Mouse (Mus musculus): ENCODE measurements around the gene Dync1i2. TPM values are rescaled to one million over a fixed set of nuclear protein-coding genes. Genes with fewer than 3 reads are reported as not detected.

Dync1i2 gene
- 20.7 and 21.5 TPM in 2 replicates for polyA plus RNA-seq (2012; rRNA removed)

DNA sequence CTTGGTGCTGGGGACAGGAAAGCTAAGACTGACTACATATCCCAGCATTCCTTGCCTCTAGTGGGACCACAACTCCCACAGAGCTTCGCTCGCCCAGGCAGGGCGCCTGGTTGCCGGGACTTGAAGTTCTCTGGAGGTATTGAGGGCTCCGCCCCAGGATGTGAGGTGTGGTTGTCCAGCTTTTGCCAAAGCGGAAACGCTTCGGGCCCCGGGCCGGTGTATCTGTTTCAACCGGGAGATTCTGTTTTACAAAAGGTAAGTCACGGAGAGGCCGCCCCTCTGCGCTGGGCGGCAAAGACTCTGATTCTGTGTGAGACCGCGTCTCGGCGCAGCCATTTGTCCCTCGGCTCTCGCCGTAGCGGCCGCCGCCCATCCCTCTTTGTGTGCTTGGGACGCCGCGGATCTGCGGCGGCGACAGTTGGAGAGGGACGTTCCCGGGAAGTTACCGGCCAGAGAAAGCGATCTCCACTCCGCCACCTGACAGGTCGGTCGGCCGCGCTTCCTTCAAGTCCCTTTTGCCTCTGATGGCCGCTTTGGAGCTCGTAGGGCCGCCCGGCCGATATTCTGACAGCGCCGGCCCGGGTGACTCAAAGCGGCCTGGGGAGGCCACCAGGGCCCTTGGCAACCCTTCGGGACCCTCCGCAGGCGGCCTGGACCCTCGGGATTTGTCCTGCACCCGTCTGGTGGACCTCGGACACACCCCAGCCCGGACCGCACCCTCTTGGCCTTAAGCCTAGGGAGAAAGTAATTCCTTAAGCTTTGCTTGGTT is at the start of gene Dync1i2:
Gene Dync1i2, plus strand, starts transcription at position 116 of the 769 bp plus-strand sequence.
- WGBS: under 1% methylated on average over 57 of the region's 57 CpGs
- peak; percentile 86 for DNase-seq (ENCODE audit: low read depth, low spot score)

DNA sequence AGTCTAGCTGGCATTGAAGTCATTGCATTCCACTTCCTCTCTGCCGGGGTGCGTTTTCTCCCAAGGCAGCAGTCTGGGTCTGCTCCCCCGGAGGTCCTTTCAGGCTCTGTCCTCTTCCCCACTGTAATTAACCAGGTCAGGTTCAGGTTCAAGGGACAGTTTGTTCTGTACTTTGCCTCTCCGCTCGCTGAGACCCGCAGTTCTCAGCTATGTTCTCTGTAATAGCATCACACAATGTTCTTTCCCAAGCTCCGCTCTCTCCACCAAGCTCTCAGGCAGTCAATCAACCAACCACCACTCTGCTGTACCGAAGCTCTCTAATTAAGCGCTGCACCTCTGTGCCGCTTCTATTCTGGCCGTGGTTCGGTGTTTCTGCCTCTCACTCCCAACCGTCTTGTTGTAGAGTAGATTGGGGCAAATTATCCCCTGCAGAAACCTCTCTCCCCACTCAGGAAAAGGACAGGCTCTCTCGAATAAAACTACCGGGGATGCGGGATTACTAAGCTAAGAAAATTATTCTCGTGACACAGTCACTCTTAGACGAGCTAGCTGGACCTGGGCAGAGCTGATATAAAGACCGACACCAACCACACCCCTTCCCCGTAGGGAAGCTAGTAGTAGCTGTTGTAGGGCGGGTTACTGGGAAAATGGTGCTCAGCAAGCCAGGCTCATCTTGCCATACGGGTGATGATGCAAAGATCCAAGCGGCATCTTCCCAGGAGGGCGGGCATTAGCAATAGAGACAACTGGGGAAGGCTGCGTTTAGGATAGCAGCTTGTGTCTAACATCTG is 48.5 kb upstream of the Dync1i2 start:
- no peak for DNase-seq (ENCODE audit: low read depth, low spot score)
- WGBS: 79% methylated on average over 25 of the region's 25 CpGs

DNA sequence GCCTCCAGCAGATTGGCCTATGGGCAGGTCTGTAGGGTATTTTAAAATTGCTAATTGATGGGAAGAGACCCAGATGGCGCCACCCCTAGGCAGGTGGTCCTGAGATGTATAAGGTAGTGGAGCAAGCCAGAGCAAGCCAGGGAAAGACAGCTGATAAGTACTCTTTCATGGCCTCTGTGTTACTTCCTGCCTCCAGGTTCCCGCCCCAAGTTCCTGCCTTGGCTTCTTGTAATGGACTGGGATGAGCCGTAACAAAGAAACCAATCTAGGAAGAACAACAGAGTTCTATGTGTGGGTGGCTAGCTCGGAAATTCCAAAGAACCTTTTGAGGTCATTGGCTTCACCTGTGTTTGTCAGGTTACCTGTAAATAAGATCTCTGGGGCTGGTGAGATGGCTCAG is 44.3 kb upstream of the Dync1i2 start:
- no peak for DNase-seq (ENCODE audit: low read depth, low spot score)
- WGBS: 67% methylated on average over 4 of the region's 4 CpGs

DNA sequence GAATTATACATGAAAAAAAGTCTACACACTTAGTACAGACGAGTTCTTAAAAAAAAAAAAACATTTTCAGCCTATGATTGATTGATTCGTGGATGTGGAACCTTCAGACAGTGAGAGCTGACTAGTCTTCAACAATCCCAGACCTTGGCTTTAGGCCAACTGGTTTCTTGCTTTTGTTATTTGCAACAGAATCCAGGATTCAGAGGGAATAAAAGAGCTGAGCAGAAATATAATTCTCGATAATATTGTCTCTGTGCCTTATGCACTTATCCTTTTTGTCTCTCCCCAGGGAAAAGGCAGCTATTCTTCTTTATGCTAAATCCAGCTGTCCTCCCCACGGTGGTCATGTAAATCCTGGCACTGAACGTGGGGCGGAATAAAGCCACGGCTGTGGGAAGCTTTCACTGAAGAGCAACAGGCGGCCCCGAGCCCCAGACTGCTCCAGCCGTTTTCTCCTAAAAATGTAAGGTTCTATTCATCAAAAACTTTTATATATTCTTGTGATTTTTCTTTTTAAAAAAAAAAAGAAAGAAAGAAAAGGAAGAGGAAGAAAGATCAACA is 43.0 kb upstream of the Dync1i2 start:
- 56% methylated on average over 10 of the region's 10 CpGs for WGBS
- no peak for DNase-seq (ENCODE audit: low read depth, low spot score)

- WGBS: 62% methylated on average over 3 of the region's 3 CpGs
- no peak for DNase-seq (ENCODE audit: low read depth, low spot score)
Observed at GRCm38 (mm10) chr2:71173031-71173430, 38.5 kb upstream of the Dync1i2 start.

DNA sequence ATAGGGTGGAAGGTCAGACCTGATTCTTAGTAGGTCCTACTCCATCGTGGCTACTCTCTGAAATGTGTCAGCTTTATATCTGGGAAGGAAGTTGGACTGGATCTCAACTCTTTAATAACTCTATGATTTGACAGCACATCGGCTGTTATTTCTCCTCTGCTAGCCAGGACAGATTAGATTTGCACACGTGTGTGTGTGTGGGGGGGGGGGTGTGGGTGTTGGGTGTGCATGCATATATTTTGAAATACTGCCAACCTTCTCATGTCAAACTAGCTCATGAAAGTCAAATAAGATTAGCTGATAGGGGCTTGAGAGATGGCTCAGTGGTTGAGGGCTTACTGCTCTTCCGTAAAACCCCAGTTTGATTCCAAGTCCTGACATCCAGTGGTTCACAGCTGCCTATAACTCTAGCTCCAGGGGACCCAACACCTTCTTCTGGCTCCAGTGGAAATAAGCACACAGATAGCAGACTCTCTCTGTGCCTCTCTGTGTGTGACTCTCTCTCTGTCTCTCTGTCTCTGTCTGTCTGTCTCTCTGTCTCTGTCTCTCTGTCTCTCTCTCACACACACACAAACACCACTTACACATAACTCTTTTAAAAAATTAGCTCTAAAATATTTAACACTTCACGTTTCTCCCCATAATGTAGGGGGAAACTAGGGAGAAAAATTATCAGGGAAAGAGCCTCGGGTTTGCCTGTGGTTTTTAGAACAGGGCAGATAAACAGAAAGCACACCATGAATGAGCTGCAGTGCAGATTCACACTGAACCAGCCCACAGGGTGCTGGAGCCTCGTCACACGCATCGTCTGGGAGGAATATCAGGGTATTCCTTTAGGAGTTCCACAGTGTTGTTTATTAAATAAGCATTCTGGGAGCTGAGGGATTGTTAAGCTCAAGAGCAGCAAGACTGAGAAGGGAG is 34.9 kb upstream of the Dync1i2 start:
- no peak for DNase-seq (ENCODE audit: low read depth, low spot score)
- 48% methylated on average over 9 of the region's 9 CpGs for WGBS

DNA sequence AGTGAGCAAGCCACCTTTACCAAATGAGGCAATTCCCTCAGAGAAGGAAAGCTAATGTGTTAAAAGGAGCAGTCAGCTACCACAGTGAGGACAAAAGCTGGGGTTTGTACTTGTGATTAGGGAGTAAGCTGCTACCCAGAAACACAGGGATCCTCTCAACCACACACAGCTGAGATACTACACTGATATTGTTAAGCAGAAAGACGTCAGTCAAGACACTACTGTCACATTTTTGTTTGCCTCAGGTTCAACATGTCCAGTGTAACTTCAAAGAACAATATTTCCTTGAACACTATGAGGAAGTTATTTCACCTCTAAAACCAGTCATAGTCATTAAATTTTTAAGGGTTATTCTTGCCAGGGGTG is 34.3 kb upstream of the Dync1i2 start:
- 38% methylated on average over 1 of the region's 1 CpGs for WGBS
- no peak for DNase-seq (ENCODE audit: low read depth, low spot score)

- no peak for DNase-seq (ENCODE audit: low read depth, low spot score)
- 100% methylated on average over 1 of the region's 1 CpGs for WGBS
Observed at GRCm38 (mm10) chr2:71177760-71178159, 33.7 kb upstream of the Dync1i2 start.

DNA sequence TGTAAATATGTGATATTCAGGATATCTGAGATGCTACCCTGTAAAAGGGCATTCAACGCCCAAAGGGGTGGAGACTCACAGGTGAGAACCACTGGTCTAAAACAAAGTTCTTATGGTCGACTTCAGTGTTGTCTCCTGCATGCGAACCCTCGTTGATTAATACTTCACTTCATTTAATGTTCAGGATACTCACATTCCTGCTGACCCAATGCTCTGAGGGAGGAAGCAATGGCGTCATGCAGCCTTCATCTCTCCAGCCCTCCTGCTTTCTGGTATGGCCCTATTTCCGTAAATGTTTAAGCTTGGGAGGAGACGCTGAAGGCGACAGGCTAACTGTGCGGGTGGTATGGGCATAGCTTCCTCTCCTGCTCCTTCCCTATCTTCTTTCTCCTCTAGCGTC is 31.8 kb upstream of the Dync1i2 start:
- 78% methylated on average over 10 of the region's 10 CpGs for whole genome bisulfite sequencing
- no peak for DNase-seq (ENCODE audit: low read depth, low spot score)

- DNase-seq (ENCODE audit: low read depth, low spot score): no peak
- 44% methylated on average over 8 of the region's 8 CpGs for WGBS
Observed at GRCm38 (mm10) chr2:71180566-71181217, 30.8 kb upstream of the Dync1i2 start.

DNA sequence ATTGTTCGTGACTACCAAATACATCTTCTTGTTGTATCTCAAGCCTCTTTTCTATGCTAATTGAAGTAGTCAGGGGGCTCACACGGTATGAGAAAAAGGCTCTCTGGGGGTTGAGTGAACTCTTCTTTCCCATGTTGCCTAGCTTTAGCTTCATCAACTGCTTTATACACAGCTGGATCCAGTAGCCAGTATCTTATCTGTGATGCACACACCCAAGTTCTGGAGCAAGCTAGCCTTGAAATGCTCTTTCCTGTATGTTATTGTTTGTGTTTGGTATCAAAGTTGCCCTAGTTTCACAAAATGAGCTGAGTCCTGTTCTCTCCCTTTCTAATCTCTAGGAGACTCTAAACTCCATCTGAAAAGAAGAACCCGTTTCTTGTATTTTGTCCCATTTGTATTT is 23.6 kb upstream of the Dync1i2 start:
- no peak for DNase-seq (ENCODE audit: low read depth, low spot score)
- 73% methylated on average over 3 of the region's 3 CpGs for WGBS

- 28% methylated on average over 2 of the region's 2 CpGs for WGBS
- no peak for DNase-seq (ENCODE audit: low read depth, low spot score)
Observed at GRCm38 (mm10) chr2:71188861-71189260, 22.6 kb upstream of the Dync1i2 start.

DNA sequence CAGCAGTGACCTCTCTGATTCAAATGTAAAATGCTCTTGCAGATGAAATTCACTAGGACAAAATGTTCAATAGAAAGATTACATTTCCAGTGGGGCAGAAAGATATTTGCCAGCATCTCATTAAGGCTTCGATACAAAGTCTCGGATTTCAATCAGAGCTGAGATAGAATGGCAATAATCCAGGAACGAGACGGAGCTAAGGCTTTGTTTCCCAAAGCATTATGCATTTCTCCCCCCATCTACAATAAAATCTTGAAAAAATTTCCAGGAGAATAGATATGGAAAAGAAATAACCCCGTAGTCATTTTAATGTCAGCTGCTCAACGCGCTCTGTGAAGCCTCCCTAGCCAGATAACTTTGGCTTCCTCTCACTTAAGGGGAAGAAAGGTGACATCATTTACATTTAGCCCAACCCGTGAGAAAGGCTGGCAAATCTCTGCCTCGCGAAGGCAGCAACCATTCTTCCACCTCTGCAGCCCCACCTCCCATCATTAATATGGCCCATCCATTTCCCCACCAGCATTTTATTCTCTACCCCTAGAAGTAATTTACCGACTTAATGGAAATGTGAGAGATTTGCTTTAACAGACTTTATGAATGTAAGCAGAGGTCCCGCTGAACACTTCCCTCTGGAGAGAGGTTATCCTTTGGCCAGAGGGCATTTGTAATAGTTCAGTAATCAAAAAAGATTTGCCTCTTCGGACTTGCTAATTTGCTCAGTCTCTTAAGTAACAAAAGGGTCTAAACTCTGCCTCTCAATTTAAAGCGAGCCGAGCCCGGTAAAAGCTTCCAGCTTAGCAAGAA is 19.9 kb upstream of the Dync1i2 start:
- 35% methylated on average over 16 of the region's 16 CpGs for WGBS

DNA sequence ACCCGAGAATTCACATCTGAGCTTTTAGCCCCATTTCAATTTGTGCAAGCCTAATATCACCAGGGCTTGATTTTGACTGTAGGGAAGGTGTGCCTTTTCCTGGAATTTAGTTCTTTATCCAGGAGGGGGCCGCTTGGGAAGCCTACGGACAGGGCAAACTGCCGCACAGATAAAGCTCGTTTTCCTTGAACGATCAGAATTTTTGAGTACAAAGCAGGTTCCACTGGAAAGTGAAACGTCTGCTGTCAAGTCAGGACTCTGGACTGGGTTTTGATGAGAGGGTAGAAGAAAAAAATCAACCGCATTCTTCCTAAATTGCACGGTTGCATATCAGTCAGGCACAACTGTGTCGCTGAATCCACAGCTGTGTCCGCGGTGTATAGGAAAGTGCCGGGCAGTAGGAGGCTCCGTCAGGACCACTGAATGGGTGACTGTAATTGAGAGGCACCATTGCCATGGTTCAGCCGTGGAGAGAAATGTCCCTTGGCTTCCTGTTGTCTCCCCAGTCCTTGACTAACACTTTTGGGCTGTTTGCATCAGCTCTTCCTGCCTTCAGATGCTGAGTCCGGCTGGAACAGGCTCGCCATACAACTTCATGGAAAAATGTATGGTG is 19.2 kb upstream of the Dync1i2 start:
- no peak for DNase-seq (ENCODE audit: low read depth, low spot score)
- WGBS: 62% methylated on average over 17 of the region's 17 CpGs

More for the DNA sequence above, 19.9 kb upstream of the Dync1i2 start:
- no peak for DNase-seq (ENCODE audit: low read depth, low spot score)

DNA sequence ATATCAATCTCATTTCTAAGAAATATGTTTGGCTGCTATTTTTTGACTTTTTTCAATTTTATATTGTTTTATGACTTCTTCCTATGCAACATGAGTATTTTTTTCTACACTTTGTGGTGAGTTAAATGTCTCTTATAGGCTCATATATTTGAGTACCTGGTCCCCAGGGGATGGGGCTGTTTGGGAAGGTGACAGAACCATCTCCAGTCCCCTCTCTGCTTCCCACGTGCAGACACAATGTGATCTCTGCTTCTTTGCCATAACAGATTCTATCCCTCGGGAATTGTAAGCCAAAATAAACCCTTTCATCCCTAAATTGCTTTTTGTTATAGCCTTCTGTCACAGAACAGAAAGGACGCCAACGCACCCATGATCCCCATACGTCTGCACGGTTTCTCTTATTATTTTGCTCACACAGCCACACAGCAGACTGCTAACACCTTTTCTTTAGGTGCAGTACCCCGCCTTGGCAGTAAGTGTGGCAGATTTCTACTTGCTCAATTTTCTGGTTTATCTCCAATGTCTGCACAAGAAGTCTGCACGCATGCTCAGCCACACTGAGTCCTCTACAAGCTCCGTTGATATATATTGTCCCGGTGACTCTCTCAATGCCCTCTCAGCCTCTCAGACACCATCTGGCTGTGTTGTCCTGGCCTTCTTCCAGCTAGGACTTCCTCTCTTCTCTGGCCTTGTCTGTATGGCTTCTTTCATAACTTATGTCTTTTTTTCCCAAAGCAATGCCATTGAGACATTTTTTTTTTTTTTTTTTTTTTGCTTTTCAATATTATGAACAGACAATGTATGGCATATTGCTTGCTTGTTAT is 17.2 kb upstream of the Dync1i2 start:
- 62% methylated on average over 10 of the region's 10 CpGs for WGBS
- no peak for DNase-seq (ENCODE audit: low read depth, low spot score)

- 66% methylated on average over 4 of the region's 4 CpGs for WGBS
- no peak for DNase-seq (ENCODE audit: low read depth, low spot score)
Observed at GRCm38 (mm10) chr2:71196947-71197346, 14.6 kb upstream of the Dync1i2 start.

DNA sequence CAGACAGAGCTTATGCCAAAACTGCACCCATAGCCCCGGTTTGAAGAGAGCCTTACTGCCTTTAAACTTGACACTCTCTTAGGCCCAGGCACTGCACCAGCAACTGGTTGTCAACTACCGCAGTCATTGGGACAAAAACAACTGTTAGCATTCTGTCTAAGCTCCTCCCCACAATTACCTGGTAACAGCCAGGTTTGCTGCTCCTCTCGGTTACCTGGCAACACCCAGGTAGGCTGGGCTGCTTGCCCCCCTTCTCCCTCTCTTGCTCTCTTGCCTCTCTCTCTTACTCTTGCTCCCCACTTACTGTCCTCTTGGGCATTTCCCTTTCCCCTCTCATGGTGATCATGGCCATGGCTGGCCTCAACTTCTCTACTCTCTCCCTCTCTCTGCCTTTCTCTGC is 12.6 kb upstream of the Dync1i2 start:
- DNase-seq (ENCODE audit: low read depth, low spot score): no peak
- 46% methylated on average over 3 of the region's 3 CpGs for WGBS
